Comparison of ENCODE assay signal across 8 mouse cellular contexts in genomic region chr4:124693135-124693894, GRCm38 (mm10). TPM values are rescaled to one million over a fixed set of nuclear protein-coding genes. Genes with fewer than 3 reads are reported as not detected.
DNase-seq lines count a peak whose midpoint lies in the region; ATAC-seq and TF ChIP-seq lines count a peak whose summit lies in the region.

Utp11 (minus strand) TSS chr4:124693600.

- peaks cover 35% of the 10 kb centered on the region for H3K4me1 ChIP-seq in embryonic facial prominence, embryonic 10.5 days
- peaks cover 14% of the 10 kb centered on the region for H3K4me1 ChIP-seq in midbrain, embryonic 11.5 days (ENCODE audit: control insufficient read depth, insufficient read depth, low read length)
- H3K4me1 ChIP-seq in small intestine, adult 2 months (ENCODE audit: control insufficient read depth, insufficient read depth, insufficient read length, low read length), result peaks cover 6% of the 10 kb centered on the region

- no peaks in the 10 kb centered on the region for H3K9me3 ChIP-seq in embryonic facial prominence, embryonic 10.5 days
- no peaks in the 10 kb centered on the region for H3K9me3 ChIP-seq in midbrain, embryonic 11.5 days (ENCODE audit: control insufficient read depth, low read length)

- no peak for TF ChIP-seq CTCF in small intestine, adult 2 months (IDR thresholded peaks at IDR 0.05; ENCODE audit: extremely low read depth, insufficient read length, insufficient replicate concordance, low read depth, low read length)

- peak within 1 kb of the TSS; percentile 88 for H3K27ac ChIP-seq in embryonic facial prominence, embryonic 10.5 days (replicated peaks)
- peak within 1 kb of the TSS; percentile 45 for H3K27ac ChIP-seq in midbrain, embryonic 11.5 days (ENCODE audit: low read depth, low read length)
- H3K27ac ChIP-seq in small intestine, adult 2 months (ENCODE audit: insufficient read depth, low read depth, low read length), result peak within 1 kb of the TSS; percentile 22; the same call in 1 of the 2 replicates

- intact Hi-C loops in left cerebral cortex, postnatal 4 days (cut with DNase I), result no loop called here

- peak; percentile 88 for ATAC-seq in granulocyte monocyte progenitor cell, adult 5-6 weeks (replicated peaks; ENCODE audit: poor library complexity, severe bottlenecking)
- ATAC-seq in midbrain, embryonic 11.5 days (ENCODE audit: low FRiP score), result peak; percentile 96

- peaks cover 13% of the 10 kb centered on the region for H3K36me3 ChIP-seq in embryonic facial prominence, embryonic 10.5 days (replicated peaks)
- no peaks in the 10 kb centered on the region for H3K36me3 ChIP-seq in midbrain, embryonic 11.5 days (ENCODE audit: control insufficient read depth, insufficient read depth, low read length)
- no peaks in the 10 kb centered on the region for H3K36me3 ChIP-seq in small intestine, adult 2 months (ENCODE audit: control insufficient read depth, insufficient read depth, low read length)

- peak within 1 kb of the TSS; percentile 68 for H3K4me2 ChIP-seq in midbrain, embryonic 11.5 days

- 1% methylated on average over 43 of the region's 43 CpGs for WGBS in embryonic facial prominence, embryonic 10.5 days
- WGBS in midbrain, embryonic 11.5 days, result under 1% methylated on average over 43 of the region's 43 CpGs
- under 1% methylated on average over 43 of the region's 43 CpGs for WGBS in small intestine, adult 2 months

- TF ChIP-seq POLR2A in small intestine, adult 2 months (IDR thresholded peaks at IDR 0.05; ENCODE audit: low read depth, low read length), result 0 out of 2 replicates have a peak, but pooled peaks have one; percentile 19

- peak within 1 kb of the TSS; percentile 88 for H3K9ac ChIP-seq in midbrain, embryonic 11.5 days (ENCODE audit: low read length)

- H3K27me3 ChIP-seq in embryonic facial prominence, embryonic 10.5 days (replicated peaks; ENCODE audit: low read depth, poor library complexity, severe bottlenecking), result peaks cover 19% of the 10 kb centered on the region
- peaks cover 4% of the 10 kb centered on the region for H3K27me3 ChIP-seq in midbrain, embryonic 11.5 days (ENCODE audit: control insufficient read depth, insufficient read depth, low read length)
- no peaks in the 10 kb centered on the region for H3K27me3 ChIP-seq in small intestine, adult 2 months (ENCODE audit: control insufficient read depth, insufficient read depth, low read length)

- DNase-seq in 3134 (ENCODE audit: extremely low read depth, insufficient read length, low spot score), result peak; percentile 88
- peak; percentile 92 for DNase-seq in adrenal gland, postnatal 14 days
- DNase-seq in embryonic facial prominence, embryonic 10.5 days (ENCODE audit: low spot score), result peak; percentile 90
- peak; percentile 96 for DNase-seq in kidney, adult 11 months
- DNase-seq in left cerebral cortex, postnatal 4 days, result peak; percentile 85
- peak; percentile 98 for DNase-seq in midbrain, embryonic 11.5 days (ENCODE audit: low spot score, missing footprints)

- H3K4me3 ChIP-seq in embryonic facial prominence, embryonic 10.5 days, result peak within 1 kb of the TSS; percentile 77
- H3K4me3 ChIP-seq in midbrain, embryonic 11.5 days (ENCODE audit: low read depth, low read length), result peak within 1 kb of the TSS; percentile 91
- H3K4me3 ChIP-seq in small intestine, adult 2 months (ENCODE audit: low read depth, low read length), result peak within 1 kb of the TSS; percentile 90

RNA-seq across cellular contexts. Expression of gene Utp11, which starts in this region (rescaled TPM):
- 34.1 and 37.3 TPM in 2 replicates for total RNA-seq in adrenal gland, postnatal 14 days (2021)
- 70.8 and 78.6 TPM in 2 replicates for polyA plus RNA-seq in embryonic facial prominence, embryonic 10.5 days (2016; fragmentation: Nextera tagmentation; extraction: Ambion mirVana)
- total RNA-seq in granulocyte monocyte progenitor cell, adult 5-6 weeks (2014; fragmentation: Nextera tagmentation), result 57.1 and 62.4 TPM in 2 replicates
- 81.6 and 86.4 TPM in 2 replicates for total RNA-seq in granulocyte monocyte progenitor cell, adult 5-6 weeks (2017)
- total RNA-seq in left cerebral cortex, postnatal 4 days (2021), result 10 to 100 TPM; 16.5 to 20.2 TPM
- 66.2 and 75.4 TPM in 2 replicates for polyA plus RNA-seq in midbrain, embryonic 11.5 days (2014; fragmentation: Nextera tagmentation; extraction: Ambion mirVana)
- polyA plus RNA-seq in small intestine, adult 2 months (2012; rRNA removed), result 0.57 and 0.85 TPM in 2 replicates

Comparison
In these comparisons a context has a peak if more than half of its experiments do, and no peak if none do; other contexts are left out.
1. Peak in every context shown above with its lines: DNase-seq, ATAC-seq, H3K4me3 ChIP-seq and H3K27ac ChIP-seq.
2. RNA of gene Utp11 (polyA plus RNA-seq): 70.8 to 78.6 TPM in embryonic facial prominence, embryonic 10.5 days and 66.2 to 75.4 TPM in midbrain, embryonic 11.5 days; 0.57 to 0.85 TPM in small intestine, adult 2 months; every median in the first group is over 10 times any median in the second.
3. H3K27ac ChIP-seq: peak in every context shown above with its lines; median percentile 88 in embryonic facial prominence, embryonic 10.5 days; 45 in midbrain, embryonic 11.5 days; 22 in small intestine, adult 2 months.